Mouse (Mus musculus) neural tube, embryonic 14.5 days (tissue): ENCODE measurements around the gene Pan2. TPM values are rescaled to one million over a fixed set of nuclear protein-coding genes. Genes with fewer than 3 reads are reported as not detected.
"Not testable (repeated sequence)": the region's sequence is repeated elsewhere in the genome, so short reads cannot be mapped to it uniquely, and the experiment has no call there.

Source experiments
- ATAC-seq: fragments of 200-750 bp; cut with Nextera tagmentation; 2 replicates; pipeline ENCODE4 v1.8.0; 2017; ENCODE audit warnings: low read depth, mild to moderate bottlenecking, moderate TSS enrichment, moderate library complexity
- H3K27ac ChIP-seq: fragments of 300-500 bp; sonication (generic); 2 replicates; pipeline ENCODE4 v1.5.1; 2014; ENCODE audit warnings: low read depth, mild to moderate bottlenecking, control low read depth, low read length, moderate library complexity, mixed read lengths
- H3K27me3 ChIP-seq: fragments of 300-500 bp; sonication (generic); 2 replicates; pipeline ENCODE4 v1.6.1; 2014; ENCODE audit warnings: low read length; ENCODE audit not compliant: control insufficient read depth, insufficient read depth
- H3K36me3 ChIP-seq: fragments of 300-500 bp; sonication (generic); 2 replicates; pipeline ENCODE4 v1.6.1; 2014; ENCODE audit warnings: low read length, mixed read lengths; ENCODE audit not compliant: control insufficient read depth, insufficient read depth
- H3K4me1 ChIP-seq: fragments of 300-500 bp; sonication (generic); 2 replicates; pipeline ENCODE4 v1.6.1; 2014; ENCODE audit warnings: low read length; ENCODE audit not compliant: control insufficient read depth, insufficient read depth
- H3K4me2 ChIP-seq: fragments of 300-500 bp; sonication (generic); 2 replicates; pipeline ENCODE4 v1.6.1; 2014; ENCODE audit warnings: mild to moderate bottlenecking, low read depth, low read length, control low read depth
- H3K4me3 ChIP-seq: fragments of 300-500 bp; sonication (generic); 2 replicates; pipeline ENCODE4 v1.5.1; 2014; ENCODE audit warnings: low read depth, low read length, control low read depth, mixed read lengths
- H3K9ac ChIP-seq: fragments of 300-500 bp; sonication (generic); replicated peaks from 2 replicates; pipeline ENCODE4 v1.6.1; 2014; ENCODE audit warnings: low read depth, mild to moderate bottlenecking, control low read depth, low read length, mixed read lengths
- H3K9me3 ChIP-seq: fragments of 300-500 bp; sonication (generic); 2 replicates; pipeline ENCODE4 v1.6.1; 2016; ENCODE audit warnings: low read length; ENCODE audit not compliant: control insufficient read depth
- WGBS: fragments of 180-500 bp; shearing (Covaris S2); extraction: QIAGEN DNeasy Blood & Tissue Kit; methylation state at CpG from one replicate; pipeline ENCODE4 v1.1.7; 2014; 5-methylcytosine and 5-hydroxymethylcytosine counted together
- polyA plus RNA-seq: library from polyadenylated mRNA; unstranded; fragments of >200 nt; fragmentation: Nextera tagmentation; extraction: Ambion mirVana; gene quantifications from 2 replicates; pipeline ENCODE4 v1.2.1, GENCODE M21; 2014

Pan2 gene
- polyA plus RNA-seq, 1 experiment from 2014 or later = 19.0 TPM

- Histone ChIP-seq H3K4me3 (no peak overlapping the region), H3K9ac (no peak overlapping the region), H3K9me3 (no peaks in the 10 kb centered on the region), H3K27ac (no peak overlapping the region), H3K4me1 (no peaks in the 10 kb centered on the region), H3K36me3 (peaks cover 24% of the 10 kb centered on the region), H3K27me3 (no peaks in the 10 kb centered on the region), H3K4me2 (no peak overlapping the region)
- WGBS = 53% methylated on average over 5 of the region's 6 CpGs
- ATAC-seq = no peak
Measured at GRCm38 (mm10) chr10:128278158-128278557, 25.0 kb upstream of the Pan2 start.

- Histone ChIP-seq H3K4me1 (no peaks in the 10 kb centered on the region), H3K4me3 (no peak overlapping the region), H3K4me2 (no peak overlapping the region), H3K9ac (no peak overlapping the region), H3K27me3 (no peaks in the 10 kb centered on the region), H3K9me3 (no peaks in the 10 kb centered on the region), H3K27ac (no peak overlapping the region), H3K36me3 (peaks cover 38% of the 10 kb centered on the region)
- ATAC-seq = no peak
- 90% methylated on average over 6 of the region's 6 CpGs for WGBS
Measured at GRCm38 (mm10) chr10:128280943-128281342, 22.2 kb upstream of the Pan2 start.

- H3K36me3 ChIP-seq = peaks cover 46% of the 10 kb centered on the region
- no peak overlapping the region for H3K9ac ChIP-seq
- no peaks in the 10 kb centered on the region for H3K9me3 ChIP-seq
- no peak for ATAC-seq
- 91% methylated on average over 14 of the region's 14 CpGs for WGBS
- no peak overlapping the region for H3K4me3 ChIP-seq
- no peak overlapping the region for H3K4me2 ChIP-seq
- H3K27me3 ChIP-seq = no peaks in the 10 kb centered on the region
- H3K4me1 ChIP-seq = no peaks in the 10 kb centered on the region
- no peak overlapping the region for H3K27ac ChIP-seq
Measured at GRCm38 (mm10) chr10:128281682-128282081, 21.5 kb upstream of the Pan2 start.

- Histone ChIP-seq H3K4me2 (no peak overlapping the region), H3K9me3 (no peaks in the 10 kb centered on the region), H3K4me3 (no peak overlapping the region), H3K27me3 (no peaks in the 10 kb centered on the region), H3K4me1 (no peaks in the 10 kb centered on the region), H3K27ac (no peak overlapping the region), H3K36me3 (peaks cover 47% of the 10 kb centered on the region), H3K9ac (no peak overlapping the region)
- 90% methylated on average over 20 of the region's 20 CpGs for WGBS
- no peak for ATAC-seq
Measured at GRCm38 (mm10) chr10:128282886-128283450, 20.2 kb upstream of the Pan2 start.

GRCm38 (mm10) chr10:128283604-128284579 lies 19.2 kb upstream of the Pan2 start:
- ATAC-seq = no peak; the same call in 1 of the 2 replicates
- WGBS = 65% methylated on average over 31 of the region's 31 CpGs
- H3K27ac ChIP-seq = no peak overlapping the region

GRCm38 (mm10) chr10:128290594-128290993 lies 12.5 kb upstream of the Pan2 start:
- peaks cover 37% of the 10 kb centered on the region for H3K36me3 ChIP-seq
- H3K27me3 ChIP-seq, H3K4me1 ChIP-seq, ATAC-seq, H3K9ac ChIP-seq, H3K27ac ChIP-seq, H3K4me3 ChIP-seq, H3K4me2 ChIP-seq, H3K9me3 ChIP-seq: not testable (repeated sequence)
- WGBS = 86% methylated on average over 1 of the region's 1 CpGs

More at GRCm38 (mm10) chr10:128283604-128284579, 19.2 kb upstream of the Pan2 start:
- no peak overlapping the region for H3K9ac ChIP-seq
- no peaks in the 10 kb centered on the region for H3K9me3 ChIP-seq
- H3K36me3 ChIP-seq = peaks cover 44% of the 10 kb centered on the region
- H3K4me1 ChIP-seq = no peaks in the 10 kb centered on the region
- no peaks in the 10 kb centered on the region for H3K27me3 ChIP-seq
- no peak overlapping the region for H3K4me3 ChIP-seq
- H3K4me2 ChIP-seq = no peak overlapping the region

- no peak for ATAC-seq
- H3K4me3 ChIP-seq = no peak overlapping the region
- 65% methylated on average over 13 of the region's 13 CpGs for WGBS
- H3K27ac ChIP-seq = no peak overlapping the region
- H3K4me2 ChIP-seq = no peak overlapping the region
- H3K4me1 ChIP-seq = no peaks in the 10 kb centered on the region
- H3K9ac ChIP-seq = no peak overlapping the region
- H3K27me3 ChIP-seq = no peaks in the 10 kb centered on the region
- H3K36me3 ChIP-seq = peaks cover 16% of the 10 kb centered on the region; the same call in 1 of the 2 replicates
- H3K9me3 ChIP-seq = no peaks in the 10 kb centered on the region
Measured at GRCm38 (mm10) chr10:128296370-128297090, 6.6 kb upstream of the Pan2 start.

- Histone ChIP-seq H3K27me3 (no peaks in the 10 kb centered on the region), H3K27ac (no peak overlapping the region), H3K9ac (no peak overlapping the region), H3K9me3 (no peaks in the 10 kb centered on the region), H3K4me1 (peaks cover 3% of the 10 kb centered on the region; the same call in 1 of the 2 replicates), H3K4me3 (no peak overlapping the region), H3K36me3 (peaks cover 9% of the 10 kb centered on the region; the same call in 1 of the 2 replicates), H3K4me2 (no peak overlapping the region)
- WGBS = 75% methylated on average over 4 of the region's 4 CpGs
- ATAC-seq = no peak
Measured at GRCm38 (mm10) chr10:128297221-128297620, 5.9 kb upstream of the Pan2 start.
